Mouse (Mus musculus): Measurements from ENCODE around the gene Ptprd. TPM values are rescaled to one million over a fixed set of nuclear protein-coding genes. Genes with fewer than 3 reads are reported as not detected.

Gene Ptprd
- polyA plus RNA-seq, 1 experiment from 2014 or later = 12.9 TPM

DNA sequence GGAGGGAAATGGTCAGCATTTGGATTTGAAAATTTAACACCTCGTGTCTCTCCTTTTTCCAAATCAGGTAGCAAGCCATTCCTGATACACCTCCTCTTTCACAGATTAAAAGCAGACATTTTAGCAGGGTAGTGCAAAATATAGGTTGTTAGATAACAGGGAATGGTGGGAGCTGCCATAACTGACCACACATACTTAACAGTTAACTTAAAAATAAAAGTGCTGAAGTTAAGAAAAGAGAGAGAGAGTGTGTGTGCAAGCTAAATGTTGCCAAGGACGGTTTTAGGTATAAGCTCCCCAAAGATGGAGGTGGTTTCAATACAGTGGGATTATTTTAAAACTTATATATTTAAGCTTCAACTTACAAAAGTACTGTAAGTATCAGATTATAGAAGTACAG is 2241.8 kb downstream of the Ptprd start:
- Histone ChIP-seq H3K27ac (no peak overlapping the region), H3K9me3 (no peaks in the 10 kb centered on the region), H3K4me3 (replicated peaks) (no peak overlapping the region), H3K4me1 (replicated peaks) (no peaks in the 10 kb centered on the region), H3K36me3 (no peaks in the 10 kb centered on the region), H3K4me2 (replicated peaks) (no peak overlapping the region), H3K9ac (no peak overlapping the region), H3K27me3 (replicated peaks) (no peaks in the 10 kb centered on the region)
- 87% methylated on average over 2 of the region's 2 CpGs for WGBS
- ATAC-seq = no peak

DNA sequence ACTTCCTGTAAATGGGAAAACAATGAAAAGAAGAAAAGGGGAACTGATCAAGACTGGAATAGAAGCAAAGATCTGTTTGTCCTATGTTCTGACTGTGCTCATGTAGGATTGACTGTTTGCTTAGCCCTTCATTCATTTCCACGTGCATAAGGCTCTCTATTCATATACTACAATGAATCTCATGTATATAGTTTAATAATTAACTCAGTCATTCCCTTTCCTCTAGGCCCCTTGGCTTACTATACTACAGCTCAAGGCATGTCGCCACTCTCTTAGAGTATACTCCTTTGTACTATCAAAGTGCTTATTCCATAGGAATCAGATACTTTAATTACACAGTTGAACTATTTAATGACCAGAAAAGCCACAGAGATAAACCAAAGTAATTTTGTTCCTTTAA is 2243.1 kb downstream of the Ptprd start:
- Histone ChIP-seq H3K9me3 (no peaks in the 10 kb centered on the region), H3K4me1 (replicated peaks) (no peaks in the 10 kb centered on the region), H3K27me3 (replicated peaks) (no peaks in the 10 kb centered on the region), H3K27ac (no peak overlapping the region), H3K4me3 (replicated peaks) (no peak overlapping the region), H3K36me3 (no peaks in the 10 kb centered on the region), H3K4me2 (replicated peaks) (no peak overlapping the region), H3K9ac (no peak overlapping the region)
- 58% methylated on average over 2 of the region's 2 CpGs for WGBS
- peak; percentile 86 for ATAC-seq

DNA sequence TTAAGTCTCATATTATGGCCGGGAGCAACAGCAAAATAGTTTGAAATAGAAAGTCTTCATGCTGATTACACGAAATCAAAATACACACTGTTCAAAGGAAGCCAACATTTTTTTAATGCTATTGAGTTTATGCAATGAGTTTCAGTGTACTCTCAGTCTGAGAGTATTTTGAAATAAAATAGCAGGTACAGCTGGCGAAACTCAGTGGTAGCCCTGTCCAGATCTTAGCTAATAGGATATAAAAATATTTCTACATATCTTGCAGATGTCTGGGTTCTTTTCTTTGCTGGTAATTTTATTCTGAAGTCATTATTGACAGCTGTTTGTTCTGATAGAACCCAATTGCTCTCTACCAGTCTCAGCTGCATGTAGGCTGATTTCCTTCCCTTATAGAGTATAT is 2246.0 kb downstream of the Ptprd start:
- Histone ChIP-seq H3K27me3 (replicated peaks) (no peaks in the 10 kb centered on the region), H3K4me1 (replicated peaks) (no peaks in the 10 kb centered on the region), H3K27ac (no peak overlapping the region), H3K9ac (no peak overlapping the region), H3K36me3 (no peaks in the 10 kb centered on the region), H3K9me3 (no peaks in the 10 kb centered on the region), H3K4me2 (replicated peaks) (no peak overlapping the region), H3K4me3 (replicated peaks) (no peak overlapping the region)
- no peak for ATAC-seq
- WGBS = 83% methylated on average over 3 of the region's 3 CpGs

DNA sequence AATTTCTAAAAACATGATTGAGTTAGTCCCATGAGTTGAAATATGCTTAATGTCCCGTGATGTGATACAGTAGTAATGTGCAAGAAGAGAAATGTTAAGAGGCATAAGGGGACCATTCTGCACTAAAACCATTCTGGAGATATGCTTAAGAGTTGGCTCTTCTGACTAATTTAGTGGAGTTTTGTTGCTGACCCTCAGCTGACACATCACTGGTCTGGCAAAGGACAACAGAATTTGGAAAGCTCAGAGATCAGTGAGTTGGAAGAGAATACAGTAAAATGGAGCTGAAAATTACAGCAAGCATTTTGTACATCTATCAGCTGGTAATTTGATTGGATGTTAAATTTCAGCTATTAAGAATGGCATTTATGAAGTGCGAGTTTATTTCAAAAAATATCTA is 2248.8 kb downstream of the Ptprd start:
- 58% methylated on average over 2 of the region's 2 CpGs for WGBS

DNA sequence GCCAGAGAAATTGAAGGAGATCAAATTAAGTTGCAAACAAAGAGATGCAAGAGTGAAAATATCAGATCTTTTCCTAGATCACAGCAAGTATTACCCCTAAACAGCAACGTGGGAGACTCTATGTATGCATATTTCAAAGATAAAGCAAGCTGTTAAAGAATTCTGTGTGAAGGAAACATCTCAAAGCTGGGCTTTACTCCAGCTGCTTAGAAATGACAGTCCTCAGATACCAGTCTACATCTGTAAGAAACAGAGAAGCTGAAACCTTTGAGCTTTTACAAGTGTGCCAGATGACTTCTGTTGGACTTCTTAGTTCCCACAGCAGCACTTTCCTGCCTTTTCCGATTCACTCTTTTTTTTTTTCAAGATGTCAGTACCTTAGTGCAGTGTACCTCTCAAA is 2249.9 kb downstream of the Ptprd start:
- ATAC-seq = no peak
- Histone ChIP-seq H3K9ac (no peak overlapping the region), H3K4me3 (replicated peaks) (no peak overlapping the region), H3K36me3 (no peaks in the 10 kb centered on the region), H3K27me3 (replicated peaks) (no peaks in the 10 kb centered on the region), H3K4me2 (replicated peaks) (no peak overlapping the region), H3K27ac (no peak overlapping the region), H3K4me1 (replicated peaks) (no peaks in the 10 kb centered on the region), H3K9me3 (no peaks in the 10 kb centered on the region)
- 30% methylated on average over 2 of the region's 2 CpGs for WGBS

More for the DNA sequence above, 2248.8 kb downstream of the Ptprd start:
- H3K27me3 ChIP-seq (replicated peaks) = no peaks in the 10 kb centered on the region
- H3K4me3 ChIP-seq (replicated peaks) = no peak overlapping the region
- H3K36me3 ChIP-seq = no peaks in the 10 kb centered on the region
- no peak overlapping the region for H3K27ac ChIP-seq
- H3K4me2 ChIP-seq (replicated peaks) = no peak overlapping the region
- H3K4me1 ChIP-seq (replicated peaks) = no peaks in the 10 kb centered on the region
- H3K9ac ChIP-seq = no peak overlapping the region
- no peaks in the 10 kb centered on the region for H3K9me3 ChIP-seq
- ATAC-seq = no peak

DNA sequence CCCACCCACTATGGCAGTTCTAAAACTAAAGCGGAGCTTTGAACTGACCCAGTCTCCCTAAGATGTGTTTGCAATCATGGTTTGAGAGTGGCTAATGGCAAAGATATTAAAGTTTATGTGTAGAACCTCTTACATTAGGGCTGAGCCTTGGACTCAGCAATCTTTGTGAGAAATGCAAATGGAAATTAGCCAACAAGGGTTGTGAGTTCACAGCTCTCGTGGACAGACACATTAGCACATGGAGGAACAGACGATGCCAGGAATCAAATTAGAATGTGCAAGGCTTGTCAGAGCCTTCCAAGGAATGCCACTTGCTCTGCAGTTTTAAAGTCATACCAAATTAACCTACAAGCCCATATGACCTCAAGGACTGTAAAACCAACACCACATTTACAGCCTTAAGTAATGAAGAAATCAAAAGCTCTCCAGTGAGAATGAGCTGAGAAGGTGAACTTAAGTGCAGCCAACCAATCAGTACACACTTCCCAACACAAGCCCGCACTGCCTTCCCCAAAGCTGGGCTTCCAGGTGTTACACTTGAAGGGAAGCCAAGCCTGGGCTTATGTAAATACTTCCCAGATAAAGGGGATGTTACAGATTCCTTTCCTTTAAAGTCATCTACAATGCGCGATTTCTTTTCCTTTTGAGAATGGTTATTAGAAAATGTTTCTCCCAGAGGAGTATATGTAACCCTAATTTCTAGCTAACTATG is 2258.3 kb downstream of the Ptprd start:
- Histone ChIP-seq H3K9ac (no peak overlapping the region), H3K4me1 (replicated peaks) (no peaks in the 10 kb centered on the region), H3K4me2 (replicated peaks) (no peak overlapping the region), H3K36me3 (no peaks in the 10 kb centered on the region), H3K27me3 (replicated peaks) (no peaks in the 10 kb centered on the region), H3K9me3 (no peaks in the 10 kb centered on the region), H3K4me3 (replicated peaks) (no peak overlapping the region), H3K27ac (no peak overlapping the region)
- peak; percentile 56; the same call in 1 of the 2 replicates for ATAC-seq
- 61% methylated on average over 6 of the region's 6 CpGs for WGBS

DNA sequence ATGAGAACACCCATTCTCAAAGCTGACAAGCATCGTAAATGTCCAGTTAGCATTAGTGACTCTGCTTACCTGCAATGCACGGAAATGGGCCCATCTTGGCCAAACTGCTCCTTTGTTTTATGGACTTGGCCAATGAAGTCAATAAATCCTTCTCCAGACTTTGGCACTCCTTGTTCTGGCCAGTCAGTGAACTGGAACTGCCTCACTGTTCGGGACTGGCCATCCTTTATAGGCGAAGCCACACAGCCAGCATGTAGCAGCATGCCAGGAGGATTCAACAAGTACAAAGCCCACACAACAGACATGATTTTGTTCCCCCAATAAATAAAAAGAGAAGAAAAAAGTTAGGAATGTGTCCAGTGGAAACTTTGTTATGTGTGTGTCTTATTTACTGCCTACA is 2261.2 kb downstream of the Ptprd start:
- Histone ChIP-seq H3K4me3 (replicated peaks) (no peak overlapping the region), H3K9me3 (no peaks in the 10 kb centered on the region), H3K4me2 (replicated peaks) (no peak overlapping the region), H3K36me3 (no peaks in the 10 kb centered on the region), H3K27me3 (replicated peaks) (no peaks in the 10 kb centered on the region), H3K9ac (no peak overlapping the region), H3K4me1 (replicated peaks) (no peaks in the 10 kb centered on the region), H3K27ac (no peak overlapping the region)
- no peak for ATAC-seq
- WGBS = 88% methylated on average over 4 of the region's 4 CpGs

DNA sequence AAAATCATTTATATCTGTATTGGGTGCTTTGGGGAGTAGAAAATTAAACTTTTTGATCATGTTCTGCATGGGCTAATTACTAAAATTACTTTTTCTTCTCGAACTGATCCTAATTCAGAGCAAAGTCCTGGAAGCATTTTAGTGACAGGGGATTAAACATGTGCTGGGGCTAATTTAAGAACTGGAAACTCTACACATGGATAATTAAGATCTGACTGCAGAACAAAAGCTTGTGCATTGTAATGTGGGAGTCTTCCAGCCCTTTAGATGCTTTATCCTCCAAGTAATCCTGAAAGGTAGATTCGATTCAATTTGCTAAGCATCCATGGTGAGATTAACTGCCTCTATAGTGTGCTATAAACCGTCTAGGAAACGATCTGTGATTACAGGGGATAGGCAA is 2316.9 kb downstream of the Ptprd start:
- no peaks in the 10 kb centered on the region for H3K9me3 ChIP-seq
- H3K27me3 ChIP-seq (replicated peaks) = no peaks in the 10 kb centered on the region
- no peak overlapping the region for H3K27ac ChIP-seq
- WGBS = 75% methylated on average over 4 of the region's 4 CpGs
- no peaks in the 10 kb centered on the region for H3K4me1 ChIP-seq (replicated peaks)
- H3K9ac ChIP-seq = no peak overlapping the region
- H3K36me3 ChIP-seq = no peaks in the 10 kb centered on the region
- no peak overlapping the region for H3K4me3 ChIP-seq (replicated peaks)
- no peak for ATAC-seq
- no peak overlapping the region for H3K4me2 ChIP-seq (replicated peaks)

Measured in intestine, embryonic 15.5 days (tissue).